Mouse (Mus musculus): ENCODE data around the gene Klb. TPM values are rescaled to one million over a fixed set of nuclear protein-coding genes. Genes with fewer than 3 reads are reported as not detected.

Gene Klb
- polyA plus RNA-seq, 2 experiments from 2014 or later: not detected

- ATAC-seq: no peak
These were observed 37.6 kb downstream of the Klb start for GRCm38 (mm10) chr5:65385704-65386103.

- ATAC-seq: no peak
These were observed 39.1 kb downstream of the Klb start for GRCm38 (mm10) chr5:65387008-65387867.

GRCm38 (mm10) chr5:65390648-65391644 is 42.8 kb downstream of the Klb start, which contains the start of the genes Rpl9 and Lias:
Gene Rpl9, minus strand, starts transcription at chr5:65391444.
Gene Lias, plus strand, starts transcription at chr5:65391497.
- ATAC-seq: peak; percentile 95

- ATAC-seq: peak; percentile 25
These were observed 43.6 kb downstream of the Klb start for GRCm38 (mm10) chr5:65391753-65392152.

GRCm38 (mm10) chr5:65394425-65394824 is 46.3 kb downstream of the Klb start:
- no peak for ATAC-seq

- peak; percentile 88 for ATAC-seq
These were observed 53.3 kb downstream of the Klb start for GRCm38 (mm10) chr5:65401251-65401994.

GRCm38 (mm10) chr5:65407989-65408388 is 59.9 kb downstream of the Klb start:
- ATAC-seq: no peak

- no peak for ATAC-seq
These were observed 67.7 kb downstream of the Klb start for GRCm38 (mm10) chr5:65415653-65416458.

- ATAC-seq: no peak
These were observed 71.0 kb downstream of the Klb start for GRCm38 (mm10) chr5:65419136-65419535.

- ATAC-seq: no peak
These were observed 72.7 kb downstream of the Klb start for GRCm38 (mm10) chr5:65420822-65421221.

GRCm38 (mm10) chr5:65422803-65423202 is 74.7 kb downstream of the Klb start:
- no peak for ATAC-seq

- no peak for ATAC-seq
These were observed 76.1 kb downstream of the Klb start for GRCm38 (mm10) chr5:65424215-65424614.

GRCm38 (mm10) chr5:65425251-65425650 is 77.1 kb downstream of the Klb start:
- ATAC-seq: no peak

GRCm38 (mm10) chr5:65428321-65428720 is 80.2 kb downstream of the Klb start:
- ATAC-seq: no peak

- ATAC-seq: no peak
These were observed 81.3 kb downstream of the Klb start for GRCm38 (mm10) chr5:65429441-65429840.

Other genes with a start within 250 kb of the Klb start
- gene Klhl5, start 240.8 kb upstream of the Klb start, polyA plus RNA-seq (2017; shearing (Covaris generic)): 1 to 10 TPM; 5.4 to 6.1 TPM
- gene Wdr19, start 148.6 kb upstream of the Klb start, polyA plus RNA-seq (2017; shearing (Covaris generic)): 1 to 10 TPM; 2.7 to 4.9 TPM
- gene Rfc1, start 12.6 kb upstream of the Klb start, polyA plus RNA-seq (2017; shearing (Covaris generic)): 10 to 100 TPM; 76.5 to 78.8 TPM
- 1,000 to 10,000 TPM; 2,375 to 2,759 TPM for gene Rpl9, start 43.1 kb downstream of the Klb start, polyA plus RNA-seq (2017; shearing (Covaris generic))
- 10 to 100 TPM; 31.6 to 44.7 TPM for gene Lias, start 43.2 kb downstream of the Klb start, polyA plus RNA-seq (2017; shearing (Covaris generic))
- 10 to 100 TPM; 11.3 to 12.2 TPM for gene Ugdh, start 87.6 kb downstream of the Klb start, polyA plus RNA-seq (2017; shearing (Covaris generic))
- gene Gm43552, start 144.5 kb downstream of the Klb start, polyA plus RNA-seq (2017; shearing (Covaris generic)): not detected
- 100 to 1,000 TPM; 155 to 157 TPM for gene Smim14, start 188.9 kb downstream of the Klb start, polyA plus RNA-seq (2017; shearing (Covaris generic))
- 100 to 1,000 TPM in 1 of 2 experiments, 10 to 100 TPM in 1; 97.1 to 108 TPM for gene Ube2k, start 188.9 kb downstream of the Klb start, polyA plus RNA-seq (2017; shearing (Covaris generic))